Comparison of ENCODE assay signal across 16 mouse cellular contexts in genomic region chr13:35940934-35941333, GRCm38 (mm10). TPM values are rescaled to one million over a fixed set of nuclear protein-coding genes. Genes with fewer than 3 reads are reported as not detected.
"Had no signal": no experiment of that assay in that cellular context is flagged by ENCODE, and none has a peak within 500 bp of the region (broad histone marks: within the 10 kb centered on the region; RNA-seq: fewer than 3 reads in every experiment).

No protein-coding gene starts in this region.

- H3K4me1 ChIP-seq: kidney, embryonic 15.5 days; limb, embryonic 15.5 days; liver, embryonic 12.5 days; lung, embryonic 15.5 days; midbrain, embryonic 10.5 days; neural tube, embryonic 12.5 days had no signal

- H3K27ac ChIP-seq: kidney, embryonic 15.5 days; left cerebral cortex, adult 2 months; limb, embryonic 15.5 days; liver, embryonic 12.5 days; lung, embryonic 15.5 days; midbrain, embryonic 10.5 days; neural tube, embryonic 12.5 days had no signal

- H3K4me3 ChIP-seq: kidney, embryonic 15.5 days; left cerebral cortex, adult 2 months; limb, embryonic 15.5 days; liver, embryonic 12.5 days; lung, embryonic 15.5 days; midbrain, embryonic 10.5 days; neural tube, embryonic 12.5 days had no signal

- H3K9ac ChIP-seq: kidney, embryonic 15.5 days; limb, embryonic 15.5 days; liver, embryonic 12.5 days; lung, embryonic 15.5 days; neural tube, embryonic 12.5 days had no signal

- H3K4me2 ChIP-seq: kidney, embryonic 15.5 days; limb, embryonic 15.5 days; liver, embryonic 12.5 days; lung, embryonic 15.5 days; neural tube, embryonic 12.5 days had no signal

- H3K27me3 ChIP-seq: kidney, embryonic 15.5 days; limb, embryonic 15.5 days; lung, embryonic 15.5 days; neural tube, embryonic 12.5 days had no signal

- ATAC-seq: liver, embryonic 12.5 days had no signal

- H3K36me3 ChIP-seq: kidney, embryonic 15.5 days; limb, embryonic 15.5 days; liver, embryonic 12.5 days; lung, embryonic 15.5 days; midbrain, embryonic 10.5 days; neural tube, embryonic 12.5 days had no signal

- DNase-seq: kidney, adult 2 months; kidney, postnatal 14 days; midbrain, embryonic 14.5 days; right cerebral cortex, postnatal 4 days; spleen, adult 18-20 months; thymus, adult 18-20 months; thymus, postnatal 25 days had no signal

- H3K9me3 ChIP-seq: kidney, embryonic 15.5 days; limb, embryonic 15.5 days; liver, embryonic 12.5 days; lung, embryonic 15.5 days; midbrain, embryonic 10.5 days; neural tube, embryonic 12.5 days had no signal

RNA-seq across cellular contexts. Expression of gene Ppp1r3g, which starts 17.7 kb away (rescaled TPM):
- total RNA-seq: neutrophil, adult 5-6 weeks had no signal
- polyA plus RNA-seq: large intestine, adult 2 months had no signal
